Mouse (Mus musculus) gastrocnemius, adult 8-10 months (tissue): ENCODE data around the gene Chmp6. TPM values are rescaled to one million over a fixed set of nuclear protein-coding genes. Genes with fewer than 3 reads are reported as not detected.

ENCODE experiments used
- DNase-seq, 2 experiments: peaks; one replicate each; pipeline ENCODE4 v3.0.0; 2022; ENCODE audit warnings: low spot score in 2 of 2
- total RNA-seq, 4 experiments: library from RNA; stranded (reverse); gene quantifications; 2 replicates each; pipeline ENCODE4 v1.2.4; 2022

Gene Chmp6
- total RNA-seq, result 10 to 100 TPM; 26.4 to 32.0 (median 30.1) TPM

GRCm38 (mm10) chr11:119913291-119913934 is at the start of gene Chmp6:
Gene Chmp6 (plus strand): TSS chr11:119913441.
- peak; percentile 84 to 85 for DNase-seq

- DNase-seq, result no peak
These were observed 46.4 kb upstream of the Chmp6 start for GRCm38 (mm10) chr11:119866837-119867236.

GRCm38 (mm10) chr11:119868138-119868537 is 45.1 kb upstream of the Chmp6 start:
- no peak for DNase-seq

GRCm38 (mm10) chr11:119868556-119868955 is 44.7 kb upstream of the Chmp6 start:
- DNase-seq, result no peak

GRCm38 (mm10) chr11:119871141-119871540 is 42.1 kb upstream of the Chmp6 start:
- DNase-seq, result no peak

GRCm38 (mm10) chr11:119873643-119874042 is 39.6 kb upstream of the Chmp6 start:
- DNase-seq, result no peak

GRCm38 (mm10) chr11:119874841-119875240 is 38.4 kb upstream of the Chmp6 start:
- DNase-seq, result no peak

- no peak for DNase-seq
These were observed 37.6 kb upstream of the Chmp6 start for GRCm38 (mm10) chr11:119875685-119876084.

GRCm38 (mm10) chr11:119877124-119877523 is 36.1 kb upstream of the Chmp6 start:
- DNase-seq, result no peak

- DNase-seq, result no peak
These were observed 33.7 kb upstream of the Chmp6 start for GRCm38 (mm10) chr11:119879573-119879972.

- no peak for DNase-seq
These were observed 29.6 kb upstream of the Chmp6 start for GRCm38 (mm10) chr11:119883646-119884045.

- no peak for DNase-seq
These were observed 23.3 kb upstream of the Chmp6 start for GRCm38 (mm10) chr11:119889966-119890365.

GRCm38 (mm10) chr11:119891601-119892215 is 21.5 kb upstream of the Chmp6 start:
- DNase-seq, result no peak

GRCm38 (mm10) chr11:119893667-119894236 is 19.5 kb upstream of the Chmp6 start:
- no peak for DNase-seq

- DNase-seq, result no peak
These were observed 18.6 kb upstream of the Chmp6 start for GRCm38 (mm10) chr11:119894634-119895033.

GRCm38 (mm10) chr11:119897041-119897440 is 16.2 kb upstream of the Chmp6 start:
- DNase-seq, result no peak

- DNase-seq, result no peak
These were observed 14.3 kb upstream of the Chmp6 start for GRCm38 (mm10) chr11:119898976-119899375.

- no peak for DNase-seq
These were observed 12.1 kb upstream of the Chmp6 start for GRCm38 (mm10) chr11:119901174-119901573.

- DNase-seq, result no peak
These were observed 10.3 kb upstream of the Chmp6 start for GRCm38 (mm10) chr11:119902891-119903290.

- no peak for DNase-seq
These were observed 8.5 kb upstream of the Chmp6 start for GRCm38 (mm10) chr11:119904621-119905286.

- no peak for DNase-seq
These were observed 7.4 kb upstream of the Chmp6 start for GRCm38 (mm10) chr11:119905794-119906193.

GRCm38 (mm10) chr11:119907006-119907650 is 6.1 kb upstream of the Chmp6 start:
- DNase-seq, result no peak
